9 mouse cellular contexts compared by ENCODE assay signal in the genomic region with DNA sequence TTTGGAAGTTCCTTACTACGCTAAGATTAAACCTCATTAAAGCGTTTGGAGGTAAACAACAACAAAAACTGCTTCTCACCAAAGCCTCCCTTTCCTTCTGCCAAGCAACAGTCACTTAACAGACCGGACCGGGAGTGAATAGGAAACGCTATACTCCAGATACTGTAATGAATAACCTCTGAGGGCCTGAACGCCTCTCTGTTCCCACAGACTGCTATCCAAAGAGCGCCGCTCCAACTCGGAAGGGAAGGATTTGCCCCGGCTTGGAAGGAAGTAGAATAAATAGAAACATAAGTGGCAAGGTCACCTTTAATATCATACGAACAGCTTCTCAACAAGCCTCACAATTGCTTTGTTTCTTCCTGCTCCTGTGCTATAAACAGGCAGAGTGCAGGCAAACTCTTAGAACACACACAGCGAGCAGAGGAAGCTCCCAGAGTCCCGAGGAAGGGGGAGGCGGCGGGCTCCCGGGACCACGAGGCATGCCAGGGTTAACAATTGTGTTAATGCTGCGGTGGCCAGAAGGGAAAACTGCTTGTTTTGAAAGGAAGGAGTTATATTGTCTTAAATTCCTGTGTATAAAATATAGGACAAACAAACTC. TPM values are rescaled to one million over a fixed set of nuclear protein-coding genes. Genes with fewer than 3 reads are reported as not detected.
DNase-seq lines count a peak whose midpoint lies in the region; ATAC-seq lines count a peak whose summit lies in the region.
"Had no signal": no experiment of that assay in that cellular context is flagged by ENCODE, and none has a peak within 500 bp of the region (broad histone marks: within the 10 kb centered on the region; RNA-seq: fewer than 3 reads in every experiment).

No protein-coding gene starts in this region.

- H3K4me3 ChIP-seq in forebrain, embryonic 12.5 days (replicated peaks): no peak overlapping the region
- H3K4me3 ChIP-seq in forebrain, embryonic 10.5 days: no peak overlapping the region
- H3K4me3 ChIP-seq in forebrain, embryonic 15.5 days: no peak overlapping the region
- H3K4me3 ChIP-seq in hindbrain, embryonic 12.5 days: no peak overlapping the region
- H3K4me3 ChIP-seq in limb, embryonic 15.5 days: no peak overlapping the region
- no peak overlapping the region for H3K4me3 ChIP-seq in stomach, embryonic 15.5 days (replicated peaks)
- H3K4me3 ChIP-seq: megakaryocyte, embryonic 14.5 days had no signal

- H3K4me2 ChIP-seq in forebrain, embryonic 12.5 days: peak overlapping the region; percentile 8
- H3K4me2 ChIP-seq in forebrain, embryonic 15.5 days (replicated peaks): peak overlapping the region; percentile 25
- peak overlapping the region; percentile 37 for H3K4me2 ChIP-seq in hindbrain, embryonic 12.5 days (replicated peaks)
- H3K4me2 ChIP-seq in limb, embryonic 15.5 days: peak overlapping the region; percentile 22; the same call in 1 of the 2 replicates
- H3K4me2 ChIP-seq in stomach, embryonic 15.5 days: peak overlapping the region; percentile 33

- H3K27me3 ChIP-seq in forebrain, embryonic 12.5 days: no peaks in the 10 kb centered on the region; the same call in 1 of the 2 replicates
- no peaks in the 10 kb centered on the region for H3K27me3 ChIP-seq in forebrain, embryonic 10.5 days (ENCODE audit: poor library complexity, severe bottlenecking)
- H3K27me3 ChIP-seq in forebrain, embryonic 15.5 days: no peaks in the 10 kb centered on the region
- no peaks in the 10 kb centered on the region for H3K27me3 ChIP-seq in hindbrain, embryonic 12.5 days
- no peaks in the 10 kb centered on the region for H3K27me3 ChIP-seq in limb, embryonic 15.5 days
- H3K27me3 ChIP-seq in stomach, embryonic 15.5 days (replicated peaks): no peaks in the 10 kb centered on the region
- H3K27me3 ChIP-seq: megakaryocyte, embryonic 14.5 days had no signal

- no peaks in the 10 kb centered on the region for H3K9me3 ChIP-seq in forebrain, embryonic 12.5 days
- no peaks in the 10 kb centered on the region for H3K9me3 ChIP-seq in forebrain, embryonic 10.5 days
- H3K9me3 ChIP-seq in forebrain, embryonic 15.5 days: no peaks in the 10 kb centered on the region
- no peaks in the 10 kb centered on the region for H3K9me3 ChIP-seq in hindbrain, embryonic 12.5 days (replicated peaks)
- H3K9me3 ChIP-seq in limb, embryonic 15.5 days: no peaks in the 10 kb centered on the region
- no peaks in the 10 kb centered on the region for H3K9me3 ChIP-seq in stomach, embryonic 15.5 days
- H3K9me3 ChIP-seq: megakaryocyte, embryonic 14.5 days had no signal

- no peaks in the 10 kb centered on the region for H3K36me3 ChIP-seq in forebrain, embryonic 12.5 days (replicated peaks)
- no peaks in the 10 kb centered on the region for H3K36me3 ChIP-seq in forebrain, embryonic 10.5 days (replicated peaks)
- no peaks in the 10 kb centered on the region for H3K36me3 ChIP-seq in forebrain, embryonic 15.5 days
- H3K36me3 ChIP-seq in hindbrain, embryonic 12.5 days: no peaks in the 10 kb centered on the region
- H3K36me3 ChIP-seq in limb, embryonic 15.5 days: no peaks in the 10 kb centered on the region
- no peaks in the 10 kb centered on the region for H3K36me3 ChIP-seq in stomach, embryonic 15.5 days

- no peak overlapping the region for H3K27ac ChIP-seq in forebrain, embryonic 12.5 days
- H3K27ac ChIP-seq in forebrain, embryonic 10.5 days: no peak overlapping the region
- no peak overlapping the region for H3K27ac ChIP-seq in forebrain, embryonic 15.5 days (replicated peaks)
- H3K27ac ChIP-seq in hindbrain, embryonic 12.5 days: peak overlapping the region; percentile 23; the same call in 1 of the 2 replicates
- H3K27ac ChIP-seq in limb, embryonic 15.5 days: no peak overlapping the region
- H3K27ac ChIP-seq in stomach, embryonic 15.5 days: no peak overlapping the region

- no peak overlapping the region for H3K9ac ChIP-seq in forebrain, embryonic 12.5 days
- 0 out of 2 replicates have a peak overlapping the region, but pooled peaks have one; percentile 21 for H3K9ac ChIP-seq in forebrain, embryonic 15.5 days (replicated peaks)
- peak overlapping the region; percentile 32; the same call in 1 of the 2 replicates for H3K9ac ChIP-seq in hindbrain, embryonic 12.5 days
- no peak overlapping the region for H3K9ac ChIP-seq in limb, embryonic 15.5 days
- H3K9ac ChIP-seq in stomach, embryonic 15.5 days: no peak overlapping the region

- DNase-seq in forebrain, embryonic 10.5 days (ENCODE audit: extremely low spot score, low spot score): no peak
- DNase-seq in spleen, adult 18-20 months: no peak

- H3K4me1 ChIP-seq in forebrain, embryonic 12.5 days: 0 out of 2 replicates have a peak, but pooled peaks cover 4% of the 10 kb centered on the region
- H3K4me1 ChIP-seq in forebrain, embryonic 10.5 days: peaks cover 15% of the 10 kb centered on the region
- H3K4me1 ChIP-seq in forebrain, embryonic 15.5 days: peaks cover 8% of the 10 kb centered on the region; the same call in 1 of the 2 replicates
- peaks cover 12% of the 10 kb centered on the region for H3K4me1 ChIP-seq in hindbrain, embryonic 12.5 days
- H3K4me1 ChIP-seq in limb, embryonic 15.5 days: no peaks in the 10 kb centered on the region
- no peaks in the 10 kb centered on the region for H3K4me1 ChIP-seq in stomach, embryonic 15.5 days

- 50% methylated on average over 18 of the region's 18 CpGs for WGBS in forebrain, embryonic 12.5 days
- WGBS in forebrain, embryonic 10.5 days: 70% methylated on average over 18 of the region's 18 CpGs
- 36% methylated on average over 18 of the region's 18 CpGs for WGBS in forebrain, embryonic 15.5 days
- WGBS in hindbrain, embryonic 12.5 days: 34% methylated on average over 18 of the region's 18 CpGs
- WGBS in limb, embryonic 15.5 days: 44% methylated on average over 18 of the region's 18 CpGs
- WGBS in stomach, embryonic 15.5 days: 32% methylated on average over 18 of the region's 18 CpGs

- ATAC-seq in forebrain, embryonic 12.5 days (ENCODE audit: low FRiP score): 0 out of 2 replicates have a peak, but pooled peaks have one; percentile 51
- peak; percentile 76 for ATAC-seq in forebrain, embryonic 15.5 days (replicated peaks)
- peak; percentile 55 for ATAC-seq in hindbrain, embryonic 12.5 days (ENCODE audit: low FRiP score)
- no peak; the same call in 1 of the 2 replicates for ATAC-seq in limb, embryonic 15.5 days (ENCODE audit: insufficient number of reproducible peaks, low FRiP score, low TSS enrichment, low read depth)
- no peak for ATAC-seq in stomach, embryonic 15.5 days (ENCODE audit: insufficient read depth, low FRiP score, low read depth)
- ATAC-seq in CD4-positive, CD25-positive, alpha-beta regulatory T cell, adult 4 months: no peak

RNA-seq across cellular contexts. Expression of a gene that starts 39.8 kb away (rescaled TPM):
- 164 and 165 TPM in 2 replicates for polyA plus RNA-seq in forebrain, embryonic 12.5 days (2016; fragmentation: Nextera tagmentation; extraction: Ambion mirVana)
- polyA plus RNA-seq in forebrain, embryonic 10.5 days (2016; fragmentation: Nextera tagmentation; extraction: Ambion mirVana): 186 and 191 TPM in 2 replicates
- 137 and 141 TPM in 2 replicates for polyA plus RNA-seq in forebrain, embryonic 15.5 days (2015; fragmentation: Nextera tagmentation; extraction: Ambion mirVana)
- polyA plus RNA-seq in hindbrain, embryonic 12.5 days (2016; fragmentation: Nextera tagmentation; extraction: Ambion mirVana): 184 and 188 TPM in 2 replicates
- polyA plus RNA-seq in limb, embryonic 15.5 days (2015; fragmentation: Nextera tagmentation; extraction: Ambion mirVana): 140 and 142 TPM in 2 replicates
- polyA plus RNA-seq in stomach, embryonic 15.5 days (2015; fragmentation: Nextera tagmentation; extraction: Ambion mirVana): 157 and 180 TPM in 2 replicates
- 100 to 1,000 TPM; 150 to 165 TPM for polyA plus RNA-seq in CD4-positive, CD25-positive, alpha-beta regulatory T cell, adult 4 months (2017; shearing (Covaris generic))

Comparison
In these comparisons a context has a peak if more than half of its experiments do, and no peak if none do; other contexts are left out.
1. H3K9ac ChIP-seq: peak in forebrain, embryonic 15.5 days (single experiment) and hindbrain, embryonic 12.5 days (single experiment); none in forebrain, embryonic 12.5 days (single experiment), limb, embryonic 15.5 days (single experiment) and stomach, embryonic 15.5 days (single experiment).
2. ATAC-seq: peak in forebrain, embryonic 12.5 days (single experiment), forebrain, embryonic 15.5 days (single experiment) and hindbrain, embryonic 12.5 days (single experiment); none in limb, embryonic 15.5 days (single experiment), stomach, embryonic 15.5 days (single experiment) and CD4-positive, CD25-positive, alpha-beta regulatory T cell, adult 4 months (single experiment).
3. Peak in every context shown above with its lines, with median percentiles within 50 percentile points of each other: H3K4me2 ChIP-seq.